In the genomic region with DNA sequence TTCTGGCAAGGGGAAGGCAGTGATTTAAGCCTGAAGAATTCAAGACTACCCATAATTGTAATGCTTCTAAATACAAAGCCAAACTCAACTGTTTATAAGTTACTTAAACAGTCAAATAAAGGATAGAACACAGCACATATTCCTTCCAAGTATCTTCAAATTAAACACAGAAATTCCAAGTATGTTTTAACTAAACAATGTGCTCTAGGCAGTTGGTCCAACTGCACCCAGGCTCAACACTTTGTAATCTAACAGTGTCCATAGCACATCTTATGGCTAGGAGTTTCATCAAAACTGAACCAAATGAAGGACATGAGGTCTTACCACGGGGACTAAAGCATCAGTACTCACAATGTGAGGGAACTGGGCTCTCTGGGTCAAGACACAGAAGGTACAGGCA, we compare ENCODE assay signal across 14 mouse cellular contexts.
"Had no signal": no experiment of that assay in that cellular context is flagged by ENCODE, and none has a peak within 500 bp of the region (broad histone marks: within the 10 kb centered on the region; RNA-seq: fewer than 3 reads in every experiment).

No protein-coding gene starts in this region.

- H3K9ac ChIP-seq: liver, embryonic 13.5 days had no signal

- H3K4me3 ChIP-seq: layer of hippocampus, adult 2 months; liver, embryonic 13.5 days had no signal

- H3K27me3 ChIP-seq: liver, embryonic 13.5 days had no signal

- H3K4me2 ChIP-seq: liver, embryonic 13.5 days; midbrain, embryonic 11.5 days had no signal

- H3K9me3 ChIP-seq: liver, embryonic 13.5 days had no signal

- ATAC-seq: inflammation-experienced regulatory T-cells, adult 6 months had no signal

- DNase-seq: kidney, adult 2 months; kidney, postnatal 25 days; layer of hippocampus, adult 9-11 months; liver, embryonic 13.5 days; lung, adult 2 months; lung, postnatal 14 days; lung, postnatal 4 days; midbrain, embryonic 14.5 days; right cerebral cortex, postnatal 25 days; thymus, postnatal 36 days had no signal

- H3K27ac ChIP-seq: kidney, postnatal 0 days; layer of hippocampus, adult 2 months; liver, embryonic 13.5 days had no signal
